Mouse (Mus musculus): ENCODE data around the gene Gm10428.

Gm10428 gene

DNA sequence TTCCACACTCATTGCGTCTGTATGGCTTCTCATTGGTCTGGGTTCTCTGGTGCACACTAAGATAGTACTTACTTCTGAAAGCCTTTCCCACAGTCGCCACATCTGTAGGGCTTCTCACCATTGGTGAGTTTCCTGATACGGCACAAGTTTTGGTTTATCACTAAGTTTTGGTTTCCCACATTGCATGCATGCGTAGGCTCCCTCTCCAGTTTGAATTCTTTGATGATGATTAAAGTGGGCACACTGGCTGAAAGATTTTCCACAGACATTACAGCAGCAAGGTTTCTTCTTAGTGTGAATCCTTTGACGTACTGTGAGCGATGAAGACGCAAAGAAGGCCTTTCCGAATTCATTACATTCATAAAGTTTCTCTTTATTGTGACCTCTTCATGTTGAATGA is at the start of gene Gm10428:
Gene Gm10428 (plus strand): TSS at position 321 of the 400 bp plus-strand sequence.
- in situ Hi-C loops (cut with MseI, MboI), result loop anchor here (10.0 to 25.0 kb wide), 2 partner anchors 162 to 385 kb away; partner anchors contain the start of gene Pmp22 (in 1 of the 2)

DNA sequence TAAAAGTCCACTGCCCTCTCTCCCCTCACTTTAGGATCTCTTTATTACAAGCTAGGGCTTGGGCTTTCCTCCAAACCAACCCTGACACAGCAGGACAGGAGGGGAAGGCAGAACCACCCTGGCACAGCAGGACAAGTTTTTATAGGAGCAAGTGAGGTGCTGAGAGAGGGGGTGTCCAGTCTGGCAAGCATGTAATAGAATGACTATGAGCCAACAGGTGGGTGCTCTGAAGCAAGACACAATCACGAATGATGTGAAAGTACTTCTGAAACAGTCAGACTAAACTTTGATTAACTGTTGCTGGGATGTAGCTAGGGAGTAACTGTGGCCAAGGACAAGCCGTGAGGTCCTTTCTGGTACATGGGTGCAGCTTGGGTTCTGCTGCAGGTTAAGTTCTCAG is 46.8 kb upstream of the Gm10428 start:
- in situ Hi-C loops (cut with MseI, MboI), result no loop called here

DNA sequence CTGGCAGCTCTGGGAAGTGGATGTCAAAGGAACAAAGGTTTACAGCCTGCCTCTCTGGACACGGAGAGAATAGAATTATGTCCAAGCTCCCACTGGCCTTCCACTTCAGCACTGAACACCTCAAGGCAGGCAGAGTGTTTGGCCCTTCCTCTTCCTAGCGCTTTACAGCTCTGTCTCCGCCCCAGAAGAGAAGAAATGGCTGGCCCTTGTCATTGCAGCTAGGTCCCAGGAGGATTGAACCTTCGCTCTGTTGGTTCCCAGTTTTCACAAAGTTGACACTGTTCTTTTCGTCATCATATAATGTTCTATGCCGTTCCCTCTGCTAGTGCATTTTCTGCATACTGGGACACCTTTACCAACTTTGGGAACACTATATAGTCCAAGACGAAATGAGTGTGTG is 44.6 kb upstream of the Gm10428 start:
- in situ Hi-C loops (cut with MseI, MboI), result no loop called here

DNA sequence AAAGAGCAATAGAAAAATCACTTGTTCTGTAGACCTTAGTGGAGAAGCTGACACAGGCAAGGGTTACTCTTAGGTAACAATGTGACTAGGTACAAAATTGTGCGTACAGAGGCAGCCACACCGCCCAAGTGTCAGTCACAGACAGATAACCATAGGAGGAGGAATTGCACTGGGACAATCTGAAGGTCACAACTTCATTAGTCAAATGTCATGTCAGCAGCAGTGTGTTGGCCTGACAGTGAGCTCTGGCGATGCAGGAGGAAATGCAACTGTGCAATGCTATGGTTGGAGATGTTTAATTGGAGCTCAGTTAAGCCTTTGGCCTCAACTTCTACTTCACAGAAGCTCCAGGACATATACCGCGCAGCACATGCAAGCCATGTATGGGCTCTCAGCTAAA is 42.2 kb upstream of the Gm10428 start:
- in situ Hi-C loops (cut with MseI, MboI), result no loop called here

DNA sequence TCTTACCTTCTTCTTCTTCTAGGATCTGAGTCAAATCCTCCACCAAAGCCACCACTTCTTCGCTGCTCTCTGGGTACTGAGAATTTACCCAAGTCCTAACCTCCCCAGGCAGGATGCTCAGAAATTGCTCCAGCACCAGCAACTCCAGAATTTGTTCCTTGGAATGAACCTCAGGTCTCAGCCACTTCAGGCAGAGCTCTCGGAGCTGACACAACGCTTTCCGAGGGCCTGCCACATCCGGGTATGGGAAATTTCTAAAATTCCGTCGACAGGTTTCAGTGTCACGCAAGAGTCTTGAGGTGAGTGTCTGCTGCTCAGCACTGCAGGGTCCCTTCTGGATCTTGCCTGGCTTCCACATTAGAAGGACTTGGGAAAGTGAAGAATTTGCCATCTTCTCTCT is 24.6 kb upstream of the Gm10428 start:
- in situ Hi-C loops (cut with MseI, MboI), result no loop called here

DNA sequence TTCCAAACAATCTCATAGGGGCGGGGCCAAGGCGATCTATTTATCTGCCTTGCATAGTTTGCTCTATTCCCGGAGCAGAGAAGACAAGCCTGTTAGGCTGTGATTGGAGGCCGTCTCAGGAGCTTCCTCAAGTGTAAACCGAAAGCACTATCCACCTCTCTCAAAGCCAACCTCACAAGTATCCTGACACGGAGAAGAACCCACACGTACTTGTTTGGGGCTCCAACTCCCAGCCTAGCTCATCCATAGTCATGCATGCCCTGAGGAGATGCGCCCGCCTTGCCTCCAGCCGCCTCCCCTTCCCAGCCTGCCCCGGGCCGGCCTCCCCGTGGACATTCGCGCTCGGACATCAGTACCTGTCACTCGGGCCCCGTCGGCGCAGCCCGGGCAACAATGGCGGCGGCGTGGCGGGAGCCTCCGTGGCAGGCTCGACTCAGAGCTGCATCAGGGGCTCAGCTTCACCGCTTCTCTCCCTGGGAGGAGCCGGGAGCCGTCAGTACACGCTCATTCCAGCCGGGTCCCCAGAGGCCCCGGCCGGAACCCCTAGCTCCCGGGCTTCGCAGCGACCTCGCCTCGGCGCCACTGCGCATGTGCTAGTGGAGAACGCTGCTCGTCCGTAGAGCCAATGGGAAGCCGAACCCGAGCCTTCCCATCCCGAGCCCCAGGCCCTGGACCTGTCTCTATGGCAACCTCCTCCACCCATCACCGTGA is 21.4 kb upstream of the Gm10428 start, which contains the start of gene Zfp287:
Gene Zfp287 (minus strand): TSS at position 595 of the 711 bp plus-strand sequence.
- in situ Hi-C loops (cut with MseI, MboI), result no loop called here

DNA sequence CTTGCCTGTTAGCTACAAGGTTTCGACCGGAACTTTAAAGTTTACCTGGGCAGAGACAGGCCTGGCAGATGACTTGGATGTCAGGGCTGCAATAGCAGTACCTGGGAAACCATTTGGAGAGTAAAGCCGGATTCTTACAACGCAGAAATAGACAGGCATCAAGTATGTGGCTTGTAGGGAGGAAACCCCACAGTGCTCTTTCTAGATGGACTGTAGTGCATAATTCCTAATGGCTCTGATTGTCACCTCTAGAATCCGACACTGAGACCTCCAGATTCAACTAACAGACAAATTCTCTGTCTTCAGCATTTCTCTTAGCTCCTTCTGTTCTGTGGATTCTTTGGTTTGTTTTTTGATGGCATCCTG is 20.9 kb upstream of the Gm10428 start:
- in situ Hi-C loops (cut with MseI, MboI), result no loop called here

DNA sequence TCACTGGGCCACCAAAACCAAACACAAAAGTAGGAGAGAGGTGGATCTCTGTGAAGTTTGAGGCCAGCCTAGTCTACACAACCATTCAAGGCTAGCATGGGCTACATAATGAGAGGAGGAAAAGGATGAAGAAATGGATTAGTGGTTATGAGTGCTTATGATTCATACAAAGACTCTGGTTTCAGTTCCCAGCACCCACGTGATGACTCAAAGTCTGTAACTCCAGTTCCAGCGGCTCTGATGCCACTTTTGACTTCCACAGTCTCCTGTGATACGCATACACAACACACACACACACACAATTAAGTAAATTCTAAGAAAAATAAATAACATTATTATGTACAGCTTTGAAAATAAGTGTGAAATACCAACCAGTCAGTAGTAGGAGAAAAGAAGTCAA is 20.2 kb upstream of the Gm10428 start:
- in situ Hi-C loops (cut with MseI, MboI), result no loop called here

DNA sequence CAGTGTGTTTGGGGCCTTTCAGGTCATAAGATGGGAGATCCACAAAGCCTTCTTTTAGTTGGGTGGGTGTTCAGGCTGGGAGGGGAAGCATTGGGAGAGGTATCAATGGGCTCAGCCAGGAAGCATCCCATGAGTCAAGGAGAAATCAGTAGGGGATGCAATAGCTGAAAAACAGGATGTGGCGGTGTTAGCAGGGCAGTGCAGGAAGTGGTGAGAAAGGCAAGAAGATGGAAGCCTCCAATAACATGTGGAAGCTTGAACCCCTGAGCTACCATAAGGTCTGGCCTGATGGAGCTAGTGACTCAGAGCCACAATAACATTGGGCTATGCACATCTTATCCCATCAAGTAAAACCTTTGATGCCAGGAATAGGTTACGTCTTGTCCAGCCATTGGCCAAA is 11.7 kb upstream of the Gm10428 start:
- in situ Hi-C loops (cut with MseI, MboI), result loop anchor here in 1 of 2 experiments (10.0 kb wide), 1 partner anchor 394 kb away; no protein-coding TSS in a partner anchor

DNA sequence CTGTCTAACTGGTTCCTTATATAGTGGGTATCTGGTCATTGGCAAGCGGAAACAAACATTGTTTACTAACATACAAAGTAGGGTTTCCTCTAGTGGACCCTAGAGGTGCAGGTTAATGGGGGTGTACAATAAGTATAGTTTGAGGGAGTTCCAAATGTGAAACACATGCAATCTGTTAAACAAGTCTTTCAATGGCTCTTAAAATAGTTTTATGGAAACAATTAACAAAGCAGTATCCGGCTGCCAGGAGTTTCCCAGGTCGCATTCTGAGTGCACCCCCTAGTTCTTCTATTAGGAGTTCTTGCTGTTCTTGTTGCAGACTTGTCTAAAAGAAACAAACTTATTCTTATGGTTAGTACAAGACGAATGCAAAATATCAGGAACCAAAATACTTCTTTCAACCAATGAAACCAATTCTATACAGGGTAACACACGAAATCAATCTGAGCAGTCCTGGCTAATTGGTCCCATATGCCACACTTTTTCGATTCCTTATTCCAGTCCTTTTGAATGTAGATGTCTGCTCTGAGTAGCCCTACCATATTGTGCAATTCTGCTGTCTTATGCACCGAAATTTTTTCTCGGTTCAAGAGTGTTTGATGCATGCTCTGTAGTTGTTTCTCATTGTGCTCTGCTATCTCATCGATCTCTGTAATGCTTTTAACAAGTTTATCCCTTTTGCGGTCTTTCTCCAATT is 10.5 kb upstream of the Gm10428 start:
- in situ Hi-C loops (cut with MseI, MboI), result loop anchor here in 1 of 2 experiments (10.0 kb wide), 1 partner anchor 392 kb away; no protein-coding TSS in a partner anchor

DNA sequence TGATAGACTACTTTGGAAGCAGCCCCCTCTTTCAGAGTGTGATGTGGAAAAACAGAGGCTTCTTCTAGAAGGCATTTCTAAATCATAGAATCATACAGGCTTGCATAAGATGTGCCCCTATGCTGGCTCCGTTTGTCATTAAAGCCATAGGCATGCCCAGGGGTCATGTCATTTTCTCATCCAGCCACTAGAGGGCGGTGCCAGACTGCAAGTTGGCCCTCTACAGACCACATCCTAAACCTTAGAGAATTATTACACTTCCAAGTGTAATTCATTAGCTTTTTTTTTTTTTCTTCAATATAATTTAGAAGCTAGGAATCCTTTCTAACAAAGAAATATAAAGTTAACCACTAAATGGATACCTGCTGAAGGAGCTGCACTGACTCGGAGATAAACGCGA is 8.8 kb upstream of the Gm10428 start:
- in situ Hi-C loops (cut with MseI, MboI), result loop anchor here in 1 of 2 experiments (10.0 kb wide), 1 partner anchor 391 kb away; no protein-coding TSS in a partner anchor

DNA sequence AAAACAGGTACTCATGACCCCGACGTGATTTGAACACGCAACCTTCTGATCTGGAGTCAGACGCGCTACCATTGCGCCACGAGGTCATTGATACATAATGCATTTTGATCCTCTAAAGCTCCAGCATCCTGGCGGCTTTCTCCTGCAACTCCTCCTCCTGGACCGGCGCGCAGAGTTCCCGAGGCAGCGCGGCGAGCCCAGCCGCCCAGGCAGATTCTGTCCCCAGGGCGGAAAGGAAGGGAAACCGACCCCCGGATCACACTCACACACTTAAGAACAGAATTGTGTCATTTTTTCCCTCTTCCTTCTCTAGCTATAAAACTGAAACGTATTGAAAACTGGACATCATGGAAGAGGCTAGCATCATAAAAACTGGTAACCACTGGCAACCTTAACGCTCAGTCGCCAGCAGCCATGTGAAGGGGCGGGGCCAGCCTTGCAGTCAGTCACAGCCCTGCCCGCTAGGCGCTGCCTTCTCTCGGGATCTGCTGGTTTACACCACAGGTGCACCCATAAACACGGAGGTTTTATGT is 6.8 kb upstream of the Gm10428 start:
- in situ Hi-C loops (cut with MseI, MboI), result loop anchor here in 1 of 2 experiments (10.0 kb wide), 1 partner anchor 389 kb away; no protein-coding TSS in a partner anchor

DNA sequence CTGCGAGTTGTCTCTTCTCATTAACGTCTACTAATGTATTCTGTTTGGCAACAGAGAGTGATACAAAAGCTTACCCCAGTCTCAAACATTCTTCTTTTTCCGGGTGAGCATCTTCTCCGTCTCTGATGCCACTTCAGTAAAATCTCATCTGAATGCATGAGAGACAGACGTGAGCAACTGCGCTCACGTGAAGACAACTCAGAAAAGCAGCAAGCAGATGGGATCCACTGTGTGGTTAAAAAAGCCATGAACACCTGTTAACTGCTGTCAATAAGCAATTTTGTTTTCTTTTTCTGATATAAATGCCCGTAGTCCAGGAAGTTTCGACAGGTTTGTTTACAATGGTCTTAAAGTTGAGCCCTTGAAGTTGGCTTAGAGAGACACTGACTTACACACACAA is 5.7 kb upstream of the Gm10428 start:
- in situ Hi-C loops (cut with MseI, MboI), result loop anchor here in 1 of 2 experiments (10.0 kb wide), 1 partner anchor 388 kb away; no protein-coding TSS in a partner anchor

DNA sequence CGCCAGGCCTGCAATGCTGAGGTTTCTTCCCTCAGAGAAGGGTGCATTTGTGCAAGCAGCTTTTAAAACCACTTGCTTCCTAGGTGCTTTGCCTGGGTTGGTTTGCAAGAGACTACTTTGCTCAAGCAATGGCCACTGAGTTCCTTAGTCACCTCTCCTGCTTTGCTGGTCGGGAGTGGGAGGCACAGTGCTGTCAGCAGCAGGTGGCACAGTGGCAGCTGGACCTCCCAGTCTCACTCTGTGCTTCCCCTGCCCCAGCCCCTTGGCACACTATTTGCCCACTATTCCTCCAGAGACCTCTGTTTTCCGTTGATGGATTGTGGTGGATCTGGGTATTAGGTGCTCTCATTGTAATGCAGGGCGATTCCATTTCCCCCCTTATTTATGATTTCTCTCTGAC is 4.8 kb upstream of the Gm10428 start:
- in situ Hi-C loops (cut with MseI, MboI), result loop anchor here in 1 of 2 experiments (10.0 kb wide), 1 partner anchor 387 kb away; no protein-coding TSS in a partner anchor

DNA sequence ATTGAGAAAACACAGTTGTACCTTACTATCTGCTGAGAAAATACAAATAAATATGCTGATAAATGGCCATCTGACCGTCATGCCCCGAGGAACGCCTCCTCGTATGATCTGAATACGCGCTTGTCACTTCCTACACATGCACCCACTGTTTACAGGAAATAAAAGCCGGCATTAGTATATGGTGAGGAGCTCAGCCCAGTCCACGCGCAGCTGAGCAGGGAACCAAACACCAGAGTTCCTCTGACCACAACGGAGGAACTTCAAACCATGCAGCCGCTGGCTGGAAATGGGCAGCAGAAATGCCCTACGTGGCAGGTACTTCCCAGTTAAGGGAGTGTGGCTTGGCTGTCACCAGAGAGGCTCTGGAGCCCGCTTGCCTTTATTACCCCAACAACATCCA is 3.5 kb upstream of the Gm10428 start:
- in situ Hi-C loops (cut with MseI, MboI), result loop anchor here in 1 of 2 experiments (10.0 kb wide), 1 partner anchor 385 kb away; no protein-coding TSS in a partner anchor

DNA sequence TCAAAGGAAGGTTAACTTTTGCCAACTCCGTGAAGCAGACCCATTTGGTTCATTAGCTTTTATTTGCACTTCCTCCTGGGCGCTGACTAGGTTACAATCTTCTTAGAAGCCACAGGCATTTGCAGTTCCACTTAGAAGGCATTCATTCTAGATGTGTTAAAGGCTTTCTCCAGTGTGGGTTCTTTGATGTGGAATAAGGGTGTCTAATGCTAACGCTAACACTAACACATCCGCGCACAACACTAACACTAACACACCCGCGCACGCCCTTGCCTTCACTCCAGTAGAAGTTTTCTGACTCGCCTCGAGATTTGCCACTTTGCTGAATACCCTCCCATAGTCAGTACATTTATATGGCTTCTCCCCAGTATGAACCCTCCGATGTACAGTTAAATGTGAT is 709 bp upstream of the Gm10428 start:
- in situ Hi-C loops (cut with MseI, MboI), result loop anchor here (10.0 to 25.0 kb wide), 2 partner anchors 163 to 385 kb away; partner anchors contain the start of gene Pmp22 (in 1 of the 2)

DNA sequence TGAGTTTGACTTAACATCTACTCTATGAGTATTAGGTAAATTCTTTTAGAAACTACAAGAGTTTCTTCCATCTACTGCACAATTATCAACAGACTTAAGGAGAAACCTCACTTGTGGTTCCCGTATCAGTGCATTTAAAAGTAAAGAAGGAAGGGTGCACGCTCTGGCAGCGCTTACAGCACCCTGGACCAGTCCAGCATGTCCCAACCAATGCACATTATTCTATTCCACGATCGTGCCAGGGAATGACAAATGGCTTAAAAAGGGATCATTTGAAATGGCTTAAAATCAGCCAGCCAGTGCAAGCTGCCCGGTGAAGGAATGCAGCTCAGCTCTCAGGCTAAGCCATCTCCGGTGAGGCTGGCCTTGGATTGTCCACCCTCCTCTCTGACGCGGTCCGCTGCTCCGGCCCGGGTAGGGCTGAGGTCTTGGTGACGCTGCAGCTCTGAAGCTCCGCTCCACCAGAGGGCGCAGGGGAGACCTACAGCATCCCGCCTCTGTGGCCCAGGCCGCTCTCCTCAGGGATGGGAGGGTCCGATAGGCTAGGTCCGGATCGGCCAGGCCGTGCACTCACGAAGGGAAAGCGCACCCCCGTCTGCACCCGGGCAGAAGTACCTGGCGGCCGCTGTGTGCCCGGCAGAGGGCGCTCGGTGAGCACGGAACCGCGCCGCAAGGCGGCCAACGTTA is 3.7 kb downstream of the Gm10428 start:
- in situ Hi-C loops (cut with MseI, MboI), result loop anchor here (10.0 to 25.0 kb wide), 2 partner anchors 158 to 381 kb away; partner anchors contain the start of gene Pmp22 (in 1 of the 2)

DNA sequence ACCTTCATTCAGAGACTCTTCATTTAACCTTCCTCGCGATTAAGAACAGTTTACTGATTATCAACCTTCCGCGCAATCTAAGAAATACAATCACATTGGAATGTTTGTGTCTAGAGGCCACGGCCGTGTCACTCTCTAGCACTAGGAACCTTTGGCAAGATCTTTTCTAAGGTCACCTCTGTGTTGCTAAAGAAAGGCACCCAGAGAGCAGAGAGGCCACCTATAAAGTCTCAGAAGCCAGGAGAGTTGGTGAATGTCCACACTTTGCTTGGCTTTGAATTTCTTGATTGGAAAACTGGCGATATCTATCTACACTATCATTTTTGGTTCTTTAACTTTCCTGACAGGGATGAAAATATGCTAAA is 4.2 kb downstream of the Gm10428 start:
- in situ Hi-C loops (cut with MseI, MboI), result loop anchor here (10.0 to 25.0 kb wide), 2 partner anchors 158 to 380 kb away; partner anchors contain the start of gene Pmp22 (in 1 of the 2)

DNA sequence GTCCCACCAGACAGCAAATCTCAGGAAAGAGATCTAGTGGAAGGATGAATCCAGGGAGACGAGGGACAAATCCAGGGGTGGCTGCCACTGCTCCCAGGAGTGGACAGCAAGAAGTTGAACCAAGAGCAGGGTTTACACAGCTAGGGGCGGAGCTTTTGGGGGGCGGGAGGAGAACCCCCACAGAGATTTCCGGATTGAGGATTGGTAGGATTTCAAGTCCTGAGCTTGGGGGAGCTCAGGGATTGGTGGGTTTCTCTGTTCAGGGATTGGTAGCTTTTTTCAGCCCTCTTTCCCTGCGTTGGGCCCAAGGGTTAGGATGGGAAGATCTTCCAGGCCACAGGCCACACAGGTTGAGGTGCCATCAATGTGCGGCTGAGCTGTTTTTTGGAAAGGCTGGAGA is 5.0 kb downstream of the Gm10428 start:
- in situ Hi-C loops (cut with MseI, MboI), result loop anchor here (10.0 to 25.0 kb wide), 2 partner anchors 157 to 379 kb away; partner anchors contain the start of gene Pmp22 (in 1 of the 2)

DNA sequence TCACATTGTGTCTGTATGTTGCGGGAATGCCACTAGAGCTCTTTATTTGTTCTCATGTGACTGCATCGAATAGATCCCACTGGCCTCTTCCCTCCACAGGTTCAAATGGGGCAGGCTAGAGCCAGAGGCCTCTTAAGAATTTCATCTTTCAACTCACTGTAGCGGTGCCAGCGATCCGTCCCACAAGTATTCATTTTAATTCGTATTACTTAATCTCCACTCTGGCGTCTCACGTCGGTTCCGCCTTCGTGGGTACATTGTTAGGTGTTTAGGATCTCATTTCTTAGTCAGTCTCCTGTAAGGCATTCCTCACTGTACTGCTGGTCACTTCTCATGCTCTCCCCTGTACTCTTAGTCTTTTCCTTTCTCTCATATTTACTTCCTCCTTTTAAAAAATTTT is 5.6 kb downstream of the Gm10428 start:
- in situ Hi-C loops (cut with MseI, MboI), result loop anchor here (10.0 to 25.0 kb wide), 2 partner anchors 156 to 379 kb away; partner anchors contain the start of gene Pmp22 (in 1 of the 2)
